Comparison of ENCODE assay signal across 30 mouse cellular contexts in genomic region chr5:76533186-76533585, GRCm38 (mm10). TPM values are rescaled to one million over a fixed set of nuclear protein-coding genes. Genes with fewer than 3 reads are reported as not detected.
A peak's percentile ranks its signal among the peaks of the same experiment; 100 is the strongest.
DNase-seq lines count a peak whose midpoint lies in the region; ATAC-seq and TF ChIP-seq lines count a peak whose summit lies in the region.
"Had no signal": no experiment of that assay in that cellular context is flagged by ENCODE, and none has a peak within 500 bp of the region (broad histone marks: within the 10 kb centered on the region; RNA-seq: fewer than 3 reads in every experiment).

No protein-coding gene starts in this region.

- H3K27me3 ChIP-seq in lung, postnatal 0 days (replicated peaks; ENCODE audit: insufficient read depth, low read length), result no peaks in the 10 kb centered on the region
- no peaks in the 10 kb centered on the region for H3K27me3 ChIP-seq in limb, embryonic 10.5 days (ENCODE audit: low read depth, poor library complexity, severe bottlenecking)
- H3K27me3 ChIP-seq: embryonic facial prominence, embryonic 15.5 days; hindbrain, embryonic 12.5 days; limb, embryonic 13.5 days; liver, embryonic 13.5 days; neural tube, embryonic 12.5 days had no signal

- no peak for TF ChIP-seq CTCF in lung, postnatal 0 days (IDR thresholded peaks at IDR 0.05)

- TF ChIP-seq EP300 in lung, postnatal 0 days (IDR thresholded peaks at IDR 0.05), result no peak

- H3K4me1 ChIP-seq in lung, postnatal 0 days (ENCODE audit: insufficient read depth, low read depth, low read length), result peaks cover 4% of the 10 kb centered on the region; the same call in 1 of the 2 replicates
- H3K4me1 ChIP-seq in limb, embryonic 10.5 days, result peaks cover 11% of the 10 kb centered on the region

- peaks cover 14% of the 10 kb centered on the region; the same call in 1 of the 2 replicates for H3K36me3 ChIP-seq in lung, postnatal 0 days (ENCODE audit: insufficient read depth, low read length)
- peaks cover 43% of the 10 kb centered on the region for H3K36me3 ChIP-seq in limb, embryonic 10.5 days

- ATAC-seq in lung, postnatal 0 days, result no peak
- no peak for ATAC-seq in erythroid progenitor cell, adult 5-6 weeks (replicated peaks; ENCODE audit: low FRiP score, poor library complexity, severe bottlenecking)
- ATAC-seq: activated CD4-positive, CD25-positive, alpha-beta regulatory T cell, adult 4 months; CD4-positive, CD25-positive, alpha-beta regulatory T cell, adult 4 months had no signal

- H3K4me2 ChIP-seq in lung, postnatal 0 days (replicated peaks; ENCODE audit: low read depth, low read length), result no peak overlapping the region
- H3K4me2 ChIP-seq: embryonic facial prominence, embryonic 15.5 days; hindbrain, embryonic 12.5 days; limb, embryonic 13.5 days; liver, embryonic 13.5 days; lung, embryonic 14.5 days; midbrain, embryonic 11.5 days; neural tube, embryonic 12.5 days had no signal

- H3K9me3 ChIP-seq in lung, postnatal 0 days (ENCODE audit: low read length), result no peaks in the 10 kb centered on the region
- H3K9me3 ChIP-seq in limb, embryonic 10.5 days (replicated peaks), result no peaks in the 10 kb centered on the region
- H3K9me3 ChIP-seq: embryonic facial prominence, embryonic 15.5 days; hindbrain, embryonic 12.5 days; limb, embryonic 13.5 days; liver, embryonic 13.5 days; neural tube, embryonic 12.5 days had no signal

- WGBS in lung, postnatal 0 days, result 83% methylated on average over 6 of the region's 6 CpGs
- 88% methylated on average over 6 of the region's 6 CpGs for WGBS in limb, embryonic 10.5 days

- DNase-seq in gastrocnemius, adult 18-20 months (ENCODE audit: low spot score), result peak; percentile 43
- no peak for DNase-seq in gastrocnemius, postnatal 4 days (ENCODE audit: low spot score in 2 of 2)
- DNase-seq in lung, postnatal 36 days, result peak; percentile 5
- DNase-seq in lung, postnatal 0 days (ENCODE audit: low spot score), result no peak
- DNase-seq in heart, adult 9 months (ENCODE audit: low spot score in 2 of 2), result peak; percentile 26 to 34
- DNase-seq in skeletal muscle tissue, adult 2 months (ENCODE audit: low read depth, low spot score), result peak; percentile 38
- DNase-seq in limb, embryonic 10.5 days (ENCODE audit: low spot score), result no peak
- DNase-seq: adrenal gland, postnatal 25 days; cerebellum, adult 11-12 months; cerebellum, postnatal 25 days; kidney, adult 2 months; kidney, postnatal 25 days; liver, embryonic 13.5 days; lung, embryonic 14.5 days; right cerebral cortex, adult 18-20 months; thymus, postnatal 4 days had no signal

- H3K9ac ChIP-seq in lung, postnatal 0 days (replicated peaks; ENCODE audit: low read depth), result no peak overlapping the region
- H3K9ac ChIP-seq: embryonic facial prominence, embryonic 15.5 days; hindbrain, embryonic 12.5 days; limb, embryonic 13.5 days; liver, embryonic 13.5 days; lung, embryonic 14.5 days; neural tube, embryonic 12.5 days had no signal

- H3K27ac ChIP-seq in lung, postnatal 0 days (ENCODE audit: low read length), result no peak overlapping the region
- H3K27ac ChIP-seq in limb, embryonic 10.5 days, result no peak overlapping the region
- H3K27ac ChIP-seq: embryonic facial prominence, embryonic 15.5 days; hindbrain, embryonic 12.5 days; limb, embryonic 13.5 days; liver, embryonic 13.5 days; neural tube, embryonic 12.5 days had no signal

- no peak overlapping the region for H3K4me3 ChIP-seq in lung, postnatal 0 days (ENCODE audit: low read depth, low read length)
- H3K4me3 ChIP-seq in limb, embryonic 10.5 days, result no peak overlapping the region
- H3K4me3 ChIP-seq: embryonic facial prominence, embryonic 15.5 days; hindbrain, embryonic 12.5 days; limb, embryonic 13.5 days; liver, embryonic 13.5 days; neural tube, embryonic 12.5 days had no signal

RNA-seq across cellular contexts. Expression of gene Exoc1, which starts 4.1 kb away (rescaled TPM):
- 10 to 100 TPM; 10.2 to 11.3 TPM for total RNA-seq in gastrocnemius, adult 18-20 months (2021)
- 10 to 100 TPM; 24.7 to 26.0 TPM for total RNA-seq in gastrocnemius, postnatal 4 days (2021)
- polyA plus RNA-seq in lung, postnatal 0 days (2015; fragmentation: Nextera tagmentation; extraction: Ambion mirVana), result 13.9 and 14.0 TPM in 2 replicates
- 31.4 and 32.7 TPM in 2 replicates for total RNA-seq in erythroid progenitor cell, adult 5-6 weeks (2015; ENCODE audit: low replicate concordance)
- total RNA-seq in erythroid progenitor cell, adult 5-6 weeks (2017; ENCODE audit: low replicate concordance), result 19.0 and 32.3 TPM in 2 replicates
- 33.3 and 44.4 TPM in 2 replicates for polyA plus RNA-seq in limb, embryonic 10.5 days (2016; fragmentation: Nextera tagmentation; extraction: Ambion mirVana)

RNA-seq across cellular contexts. Expression of gene Gm7271, which starts 49.3 kb away (rescaled TPM):
- total RNA-seq in gastrocnemius, adult 18-20 months (2021), result not detected
- not detected for total RNA-seq in gastrocnemius, postnatal 4 days (2021)
- polyA plus RNA-seq in lung, postnatal 0 days (2015; fragmentation: Nextera tagmentation; extraction: Ambion mirVana), result not detected in 2 replicates
- total RNA-seq in erythroid progenitor cell, adult 5-6 weeks (2015; ENCODE audit: low replicate concordance), result not detected in 2 replicates
- total RNA-seq in erythroid progenitor cell, adult 5-6 weeks (2017; ENCODE audit: low replicate concordance), result not detected in 2 replicates
- not detected in 2 replicates for polyA plus RNA-seq in limb, embryonic 10.5 days (2016; fragmentation: Nextera tagmentation; extraction: Ambion mirVana)
- total RNA-seq: adrenal gland, postnatal 25 days; ES-E14; monocyte, adult 5-6 weeks had no signal
- polyA plus RNA-seq: activated CD4-positive, CD25-positive, alpha-beta regulatory T cell, adult 4 months; CD4-positive, CD25-positive, alpha-beta regulatory T cell, adult 4 months; embryonic facial prominence, embryonic 15.5 days; forebrain, embryonic 11.5 days; frontal cortex, adult 2 months; heart, embryonic 14.5 days; kidney, adult 2 months; limb, embryonic 13.5 days; liver, embryonic 13.5 days; lung, embryonic 14.5 days; stomach, embryonic 14.5 days had no signal

RNA-seq across cellular contexts. Expression of gene Cep135, which starts 55.3 kb away (rescaled TPM):
- total RNA-seq in gastrocnemius, adult 18-20 months (2021), result 1 to 10 TPM in 1 of 2 experiments, under 1 TPM in 1; 0.84 to 1.0 TPM
- total RNA-seq in gastrocnemius, postnatal 4 days (2021), result 1 to 10 TPM; 4.8 to 5.1 TPM
- 3.8 and 4.1 TPM in 2 replicates for polyA plus RNA-seq in lung, postnatal 0 days (2015; fragmentation: Nextera tagmentation; extraction: Ambion mirVana)
- total RNA-seq in erythroid progenitor cell, adult 5-6 weeks (2015; ENCODE audit: low replicate concordance), result 39.3 and 59.1 TPM in 2 replicates
- 81.6 and 82.6 TPM in 2 replicates for total RNA-seq in erythroid progenitor cell, adult 5-6 weeks (2017; ENCODE audit: low replicate concordance)
- polyA plus RNA-seq in limb, embryonic 10.5 days (2016; fragmentation: Nextera tagmentation; extraction: Ambion mirVana), result 8.9 and 10.8 TPM in 2 replicates

Comparison
In these comparisons a context has a peak if more than half of its experiments do, and no peak if none do; other contexts are left out.
1. DNase-seq: peak in gastrocnemius, adult 18-20 months (single experiment), lung, postnatal 36 days (single experiment), heart, adult 9 months (2 of 2) and skeletal muscle tissue, adult 2 months (single experiment); none in gastrocnemius, postnatal 4 days (0 of 2), lung, postnatal 0 days (single experiment) and limb, embryonic 10.5 days (single experiment).
2. RNA of gene Cep135, which starts 55.3 kb away (total RNA-seq): 39.3 to 82.6 TPM in erythroid progenitor cell, adult 5-6 weeks; 4.8 to 5.1 TPM in gastrocnemius, postnatal 4 days and 0.84 to 1.0 TPM in gastrocnemius, adult 18-20 months; every median in the first group is over 4 times any median in the second.